Mouse (Mus musculus) C2C12 (cell line): Measurements from ENCODE around the gene Mpp3. TPM values are rescaled to one million over a fixed set of nuclear protein-coding genes. Genes with fewer than 3 reads are reported as not detected.
A peak's percentile ranks its signal among the peaks of the same experiment; 100 is the strongest.

Source experiments
- H3K27me3 ChIP-seq: one replicate; pipeline ENCODE4 v1.6.1; 2011; ENCODE audit not compliant: control insufficient read depth, insufficient read depth, insufficient read length
- H3K36me3 ChIP-seq: one replicate; pipeline ENCODE4 v1.6.1; 2011; ENCODE audit not compliant: control insufficient read depth, insufficient read depth
- H3K4me3 ChIP-seq: one replicate; pipeline ENCODE4 v1.5.1; 2011; ENCODE audit warnings: mild to moderate bottlenecking, control low read depth; ENCODE audit not compliant: poor library complexity, insufficient read depth, severe bottlenecking
- H3K79me2 ChIP-seq: one replicate; pipeline ENCODE4 v1.6.1; 2011; ENCODE audit not compliant: control insufficient read depth, insufficient read depth
- H3K79me3 ChIP-seq: one replicate; pipeline ENCODE4 v1.6.1; 2011; ENCODE audit warnings: low read depth, control low read depth
- H3ac ChIP-seq: one replicate; pipeline ENCODE3; 2011; ENCODE audit warnings: low read depth; ENCODE audit not compliant: control insufficient read depth, insufficient read length
- CEBPB ChIP-seq: IDR thresholded peaks from one replicate; pipeline ENCODE4 v1.6.1; 2011; ENCODE audit warnings: low read depth, mild to moderate bottlenecking, control low read depth, moderate library complexity
- CTCF ChIP-seq: IDR thresholded peaks from one replicate; pipeline ENCODE4 v1.5.1; 2011; ENCODE audit not compliant: control insufficient read depth, insufficient read depth, insufficient read length
- FOSL1 ChIP-seq: IDR thresholded peaks from one replicate; pipeline ENCODE4 v1.8.0; 2011; ENCODE audit warnings: mild to moderate bottlenecking, low read length; ENCODE audit not compliant: poor library complexity, insufficient read depth, severe bottlenecking
- MAX ChIP-seq: IDR thresholded peaks from one replicate; pipeline ENCODE4 v1.6.1; 2011; ENCODE audit warnings: mild to moderate bottlenecking, control low read depth
- MYOD1 ChIP-seq: IDR thresholded peaks from one replicate; pipeline ENCODE4 v1.6.1; 2011; ENCODE audit warnings: low read depth; ENCODE audit not compliant: control insufficient read depth, insufficient read length
- MYOG ChIP-seq: IDR thresholded peaks from one replicate; pipeline ENCODE4 v1.6.1; 2011; ENCODE audit not compliant: control insufficient read depth, insufficient read length; ENCODE audit errors: extremely low read depth
- USF1 ChIP-seq: IDR thresholded peaks from one replicate; pipeline ENCODE4 v1.6.1; 2011; ENCODE audit warnings: low read depth, mild to moderate bottlenecking, control low read depth, moderate library complexity
- long read RNA-seq, 2 experiments: library from polyadenylated mRNA; unstranded; transcript quantifications; one replicate each; pipeline ENCODE4 v2.0.0; 2019 to 2020
- polyA plus RNA-seq: library from polyadenylated mRNA; unstranded; fragments of >200 nt; fragmentation: generic; extraction: Trizol; gene quantifications from one replicate; pipeline ENCODE4 v1.2.1, GENCODE M21; 2012; ENCODE audit warnings: missing spikeins

Mpp3 gene
- 0.14 TPM for polyA plus RNA-seq
- long read RNA-seq, experiment 1: 0 reads
- long read RNA-seq, experiment 2: 0 reads

DNA sequence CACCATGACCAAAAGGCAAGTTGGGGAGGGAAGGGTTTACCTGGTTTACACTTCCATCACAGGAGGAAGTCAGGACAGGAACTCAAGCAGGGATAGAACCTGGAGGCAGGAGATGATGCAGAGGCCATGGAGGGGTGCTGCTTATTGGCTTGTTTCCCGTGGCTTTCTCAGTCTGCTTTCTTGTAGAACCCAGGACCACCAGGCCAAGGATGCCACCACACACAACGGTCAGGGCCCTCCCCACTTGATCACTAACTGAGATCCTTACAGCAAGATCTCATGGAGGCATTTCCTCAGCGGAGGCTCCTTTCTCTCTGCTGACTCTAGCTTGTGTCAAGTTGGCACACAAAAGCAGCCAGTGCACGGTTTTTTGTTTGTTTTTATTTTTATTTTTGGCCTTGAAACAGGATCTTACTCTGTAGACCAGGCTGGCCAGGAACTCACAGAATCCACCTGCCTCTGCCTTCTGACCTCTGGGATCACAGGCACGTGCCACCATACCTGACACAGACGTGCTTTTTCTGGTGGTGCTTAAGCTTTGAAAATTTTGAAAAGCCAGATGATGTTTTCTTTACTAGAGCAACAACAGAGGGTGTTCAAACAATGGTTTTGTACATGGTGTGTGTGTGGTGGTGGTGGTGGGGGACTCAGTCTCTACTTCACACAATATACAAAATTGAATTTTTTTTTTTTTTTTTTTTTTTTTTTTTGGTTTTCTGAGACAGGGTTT is at the start of gene Mpp3:
Mpp3 (minus strand) TSS at position 375 of the 730 bp plus-strand sequence.
- Histone ChIP-seq H3ac (no peak within 1 kb of the TSS), H3K79me3 (no peaks in the 10 kb centered on the region), H3K79me2 (no peaks in the 10 kb centered on the region), H3K4me3 (no peak within 1 kb of the TSS), H3K27me3 (peaks cover 22% of the 10 kb centered on the region), H3K36me3 (no peaks in the 10 kb centered on the region)
- TF ChIP-seq MYOG: no peak
- no peak for TF ChIP-seq CEBPB
- TF ChIP-seq MAX: no peak
- TF ChIP-seq USF1: no peak
- no peak for TF ChIP-seq FOSL1
- TF ChIP-seq CTCF: no peak

DNA sequence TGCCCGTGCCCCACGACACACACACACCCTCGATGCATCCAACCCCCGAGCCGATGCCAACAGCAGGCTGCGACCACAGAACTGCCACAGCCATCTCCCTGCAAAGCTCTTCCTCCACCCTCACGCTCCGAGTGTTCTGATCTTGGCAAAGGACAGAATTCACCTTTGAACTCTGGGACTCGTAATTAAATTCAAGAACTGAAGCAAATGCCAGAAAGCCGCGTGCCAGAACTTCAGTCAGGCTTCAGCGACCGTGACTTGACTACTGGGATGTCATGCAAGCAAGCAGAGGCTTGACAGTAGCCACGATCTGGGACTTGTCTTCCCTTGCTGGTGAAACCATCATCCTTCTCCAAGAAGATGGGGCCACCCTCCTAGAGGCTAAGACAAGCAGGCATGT is 45.5 kb upstream of the Mpp3 start:
- no peak overlapping the region for H3ac ChIP-seq
- no peak overlapping the region for H3K4me3 ChIP-seq
- H3K36me3 ChIP-seq: no peaks in the 10 kb centered on the region
- TF ChIP-seq MAX (no peak), FOSL1 (no peak), CEBPB (no peak), USF1 (no peak), MYOG (no peak), MYOD1 (no peak), CTCF (no peak)
- H3K79me3 ChIP-seq: no peaks in the 10 kb centered on the region
- peaks cover 10% of the 10 kb centered on the region for H3K27me3 ChIP-seq
- H3K79me2 ChIP-seq: no peaks in the 10 kb centered on the region

DNA sequence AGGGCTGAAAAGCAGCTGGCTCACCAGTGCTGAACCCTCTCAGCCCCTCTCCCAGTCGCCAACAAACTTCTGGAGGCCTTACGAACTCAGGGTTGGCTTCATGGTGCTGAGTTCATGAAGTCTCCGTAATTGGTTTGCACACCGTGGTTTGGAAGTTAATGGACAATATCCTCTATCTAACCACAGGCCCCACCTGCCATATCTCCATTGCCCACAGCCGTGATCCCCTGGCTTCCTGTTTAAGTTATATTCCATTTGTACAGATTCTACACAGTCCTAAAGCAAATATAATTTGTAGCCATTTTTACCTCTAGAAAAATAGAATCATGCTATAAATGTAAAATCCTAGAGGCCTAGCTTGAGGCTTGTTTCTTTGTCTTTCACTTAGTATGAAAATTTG is 44.5 kb upstream of the Mpp3 start:
- Histone ChIP-seq H3K79me2 (no peaks in the 10 kb centered on the region), H3ac (no peak overlapping the region), H3K27me3 (peaks cover 7% of the 10 kb centered on the region), H3K36me3 (no peaks in the 10 kb centered on the region), H3K79me3 (no peaks in the 10 kb centered on the region), H3K4me3 (no peak overlapping the region)
- no peak for TF ChIP-seq MAX
- no peak for TF ChIP-seq FOSL1
- no peak for TF ChIP-seq MYOG
- TF ChIP-seq CEBPB: no peak

DNA sequence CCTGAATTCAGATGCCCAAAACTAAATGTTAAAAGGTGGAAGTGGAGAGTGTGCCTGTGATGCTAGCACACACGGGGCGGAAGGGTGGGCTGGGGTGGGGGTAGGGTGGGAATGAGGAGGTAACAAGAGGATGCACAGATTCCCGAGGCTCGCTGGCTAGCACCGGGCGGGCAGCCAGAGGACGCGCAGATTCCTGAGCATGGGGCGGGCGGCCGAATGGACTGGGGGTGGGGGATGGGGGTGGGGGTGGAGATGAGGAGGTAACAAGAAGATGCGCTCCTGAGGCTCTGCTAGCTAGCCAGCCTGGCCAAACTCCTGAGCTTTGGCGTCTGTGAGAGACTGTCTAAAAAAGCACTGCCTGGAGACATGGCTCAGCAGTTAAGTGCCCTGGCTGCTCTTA is 42.2 kb upstream of the Mpp3 start:
- TF ChIP-seq MAX: no peak
- no peak for TF ChIP-seq MYOG
- TF ChIP-seq FOSL1: no peak
- no peak for TF ChIP-seq CEBPB
- no peak for TF ChIP-seq CTCF
- no peaks in the 10 kb centered on the region for H3K79me2 ChIP-seq
- no peak overlapping the region for H3ac ChIP-seq
- H3K79me3 ChIP-seq: no peaks in the 10 kb centered on the region
- no peaks in the 10 kb centered on the region for H3K36me3 ChIP-seq
- H3K4me3 ChIP-seq: no peak overlapping the region
- H3K27me3 ChIP-seq: peaks cover 10% of the 10 kb centered on the region

DNA sequence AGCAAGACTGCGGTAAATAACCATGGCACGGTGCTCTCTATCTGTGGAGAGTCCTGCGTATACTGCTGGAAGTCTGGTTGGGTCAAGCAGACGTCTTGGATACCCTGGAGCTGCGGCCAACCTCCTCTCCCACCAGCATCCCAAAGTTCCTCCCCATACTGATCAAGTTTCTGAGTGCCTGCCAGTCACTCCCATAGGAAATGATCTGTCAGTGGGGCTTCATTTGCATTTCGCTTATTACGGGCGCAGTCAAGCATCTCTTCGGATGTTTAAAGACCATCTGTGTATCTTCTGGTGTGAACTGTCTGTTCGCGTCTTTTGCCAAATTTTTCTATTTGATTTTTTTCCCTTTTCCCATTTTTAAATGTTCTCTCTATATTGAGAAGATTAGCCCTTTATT is 41.4 kb upstream of the Mpp3 start:
- Histone ChIP-seq H3K79me2 (no peaks in the 10 kb centered on the region), H3K36me3 (no peaks in the 10 kb centered on the region), H3K27me3 (peaks cover 7% of the 10 kb centered on the region), H3K79me3 (no peaks in the 10 kb centered on the region), H3ac (no peak overlapping the region), H3K4me3 (no peak overlapping the region)
- TF ChIP-seq MAX: no peak
- TF ChIP-seq CEBPB: no peak
- TF ChIP-seq CTCF: no peak

DNA sequence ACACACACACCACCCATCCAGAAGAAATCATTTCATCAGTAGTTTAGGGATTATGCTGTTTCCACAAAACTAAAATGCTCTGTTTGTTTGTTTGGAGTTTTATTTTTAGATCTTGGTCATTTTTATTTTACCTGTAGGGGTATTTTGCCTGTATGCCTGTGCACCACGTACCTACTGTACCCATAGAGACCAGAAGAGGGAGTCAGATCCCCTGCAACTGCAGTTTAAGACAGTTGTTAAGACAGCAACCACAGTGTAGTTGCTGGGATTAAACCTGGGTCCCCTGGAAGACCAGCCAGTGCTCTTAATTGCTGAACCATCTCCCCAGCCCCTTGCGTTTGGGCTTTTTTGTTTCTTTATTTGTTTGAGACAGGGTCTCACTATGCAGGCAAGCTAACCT is 40.7 kb upstream of the Mpp3 start:
- TF ChIP-seq CTCF (peak; percentile 2), FOSL1 (no peak)
- H3K79me2 ChIP-seq: no peaks in the 10 kb centered on the region
- no peak overlapping the region for H3K4me3 ChIP-seq

More for the DNA sequence above, 40.7 kb upstream of the Mpp3 start:
- Histone ChIP-seq H3K79me3 (no peaks in the 10 kb centered on the region), H3K36me3 (no peaks in the 10 kb centered on the region), H3ac (no peak overlapping the region), H3K27me3 (peaks cover 9% of the 10 kb centered on the region)
